Mouse (Mus musculus): ENCODE measurements around the gene Pard3b.

- TF ChIP-seq CTCF (conservative IDR thresholded peaks at IDR 0.05; ENCODE audit: low read length) (no peak), NANOG (IDR thresholded peaks at IDR 0.05; ENCODE audit: borderline replicate concordance, low read length) (no peak)
These were observed 71.2 kb downstream of the Pard3b start for GRCm38 (mm10) chr1:61709812-61710211.
